17 mouse cellular contexts compared by ENCODE assay signal in the genomic region with DNA sequence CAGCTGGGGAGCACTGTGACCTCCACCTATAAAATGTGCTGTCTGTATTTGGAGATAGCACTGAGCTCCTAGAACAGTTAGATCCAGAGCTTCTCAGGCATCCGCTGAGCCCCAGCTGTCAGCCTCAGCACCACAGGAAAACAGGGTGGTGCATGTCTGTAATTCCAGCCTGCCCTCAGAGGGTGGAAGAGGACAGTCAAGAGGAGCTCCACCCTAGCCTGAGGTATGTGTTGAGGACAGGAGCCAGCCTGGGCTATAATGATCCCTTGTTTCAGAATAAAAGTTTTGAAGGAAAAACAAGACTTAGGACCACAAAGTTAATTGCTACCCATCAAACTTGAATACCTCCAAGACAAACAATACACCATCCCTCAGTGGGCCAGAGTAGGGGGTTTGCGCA.
DNase-seq lines count a peak whose midpoint lies in the region; TF ChIP-seq lines count a peak whose summit lies in the region.
"Had no signal": no experiment of that assay in that cellular context is flagged by ENCODE, and none has a peak within 500 bp of the region (broad histone marks: within the 10 kb centered on the region; RNA-seq: fewer than 3 reads in every experiment).

No protein-coding gene starts in this region.

- no peaks in the 10 kb centered on the region for H3K36me3 ChIP-seq in ES-Bruce4 (ENCODE audit: control insufficient read depth, insufficient read depth, low read length, poor library complexity, severe bottlenecking)
- H3K36me3 ChIP-seq: embryonic facial prominence, embryonic 13.5 days; G1E; hindbrain, embryonic 13.5 days had no signal

- H3K9ac ChIP-seq in ES-Bruce4 (ENCODE audit: low read depth, poor library complexity, severe bottlenecking) = no peak overlapping the region
- H3K9ac ChIP-seq: embryonic facial prominence, embryonic 13.5 days; forebrain, embryonic 13.5 days; forebrain, postnatal 0 days; hindbrain, embryonic 13.5 days had no signal

- TF ChIP-seq EP300 in ES-Bruce4 (IDR thresholded peaks at IDR 0.05; ENCODE audit: insufficient read depth, low read depth, low read length) = peak; percentile 70

- DNase-seq in adrenal gland, postnatal 14 days = peak; percentile 3
- DNase-seq in adrenal gland, adult 8-10 months = no peak
- peak; percentile 2 for DNase-seq in kidney, adult 18-20 months
- DNase-seq in kidney, postnatal 10 days = no peak
- DNase-seq in R1 (ENCODE audit: low read depth, low spot score) = peak; percentile 29
- DNase-seq in left cerebral cortex, adult 11 months (ENCODE audit: low spot score) = no peak
- DNase-seq: cerebellum, adult 11-12 months; cerebellum, adult 9-10 months; cerebellum, postnatal 25 days; forebrain, postnatal 0 days had no signal

- H3K27ac ChIP-seq in ES-Bruce4 (ENCODE audit: insufficient read depth, low read length) = no peak overlapping the region
- H3K27ac ChIP-seq: embryonic facial prominence, embryonic 13.5 days; forebrain, embryonic 13.5 days; heart, adult 2 months; hindbrain, embryonic 13.5 days; hindbrain, postnatal 0 days had no signal

- no peak for TF ChIP-seq POLR2A in ES-Bruce4 (IDR thresholded peaks at IDR 0.05; ENCODE audit: insufficient read depth, low read length)

- no peaks in the 10 kb centered on the region for H3K9me3 ChIP-seq in ES-Bruce4 (replicated peaks; ENCODE audit: control insufficient read depth, insufficient read depth, low read length, poor library complexity, severe bottlenecking)
- H3K9me3 ChIP-seq: embryonic facial prominence, embryonic 13.5 days; forebrain, embryonic 13.5 days; hindbrain, embryonic 13.5 days had no signal

- TF ChIP-seq CTCF in ES-Bruce4 (IDR thresholded peaks at IDR 0.05; ENCODE audit: low read depth, low read length) = no peak

- no peaks in the 10 kb centered on the region for H3K4me1 ChIP-seq in ES-Bruce4 (ENCODE audit: control insufficient read depth, insufficient read depth, low read length)
- H3K4me1 ChIP-seq: embryonic facial prominence, embryonic 13.5 days; forebrain, embryonic 13.5 days; hindbrain, embryonic 13.5 days had no signal

- no peaks in the 10 kb centered on the region; the same call in 1 of the 2 replicates for H3K27me3 ChIP-seq in ES-Bruce4 (ENCODE audit: control insufficient read depth, insufficient read depth, low read length, poor library complexity, severe bottlenecking)
- H3K27me3 ChIP-seq: embryonic facial prominence, embryonic 13.5 days; forebrain, embryonic 13.5 days; hindbrain, embryonic 13.5 days had no signal

- H3K4me3 ChIP-seq in ES-Bruce4 (ENCODE audit: low read depth, low read length) = no peak overlapping the region
- H3K4me3 ChIP-seq: embryonic facial prominence, embryonic 13.5 days; forebrain, embryonic 13.5 days; heart, adult 2 months; hindbrain, embryonic 13.5 days had no signal

Comparison
In these comparisons a context has a peak if more than half of its experiments do, and no peak if none do; other contexts are left out.
1. DNase-seq: peak in adrenal gland, postnatal 14 days (single experiment), kidney, adult 18-20 months (single experiment) and R1 (single experiment); none in adrenal gland, adult 8-10 months (single experiment), kidney, postnatal 10 days (single experiment) and left cerebral cortex, adult 11 months (single experiment).